Mouse (Mus musculus) testis, adult 2 months (tissue): Measurements from ENCODE around the gene Maml2.

Experiments used
- CTCF ChIP-seq: fragments of 200-500 bp; IDR thresholded peaks from 2 replicates; pipeline ENCODE4 v1.5.1; 2012; ENCODE audit warnings: low read depth, mild to moderate bottlenecking, inconsistent platforms, low read length, moderate library complexity; ENCODE audit not compliant: control insufficient read depth, insufficient read depth, insufficient replicate concordance
- POLR2A ChIP-seq: fragments of 200-500 bp; IDR thresholded peaks from 2 replicates; pipeline ENCODE4 v1.6.1; 2012; ENCODE audit warnings: low read depth, mild to moderate bottlenecking, inconsistent platforms, low read length, moderate library complexity; ENCODE audit not compliant: control insufficient read depth

DNA sequence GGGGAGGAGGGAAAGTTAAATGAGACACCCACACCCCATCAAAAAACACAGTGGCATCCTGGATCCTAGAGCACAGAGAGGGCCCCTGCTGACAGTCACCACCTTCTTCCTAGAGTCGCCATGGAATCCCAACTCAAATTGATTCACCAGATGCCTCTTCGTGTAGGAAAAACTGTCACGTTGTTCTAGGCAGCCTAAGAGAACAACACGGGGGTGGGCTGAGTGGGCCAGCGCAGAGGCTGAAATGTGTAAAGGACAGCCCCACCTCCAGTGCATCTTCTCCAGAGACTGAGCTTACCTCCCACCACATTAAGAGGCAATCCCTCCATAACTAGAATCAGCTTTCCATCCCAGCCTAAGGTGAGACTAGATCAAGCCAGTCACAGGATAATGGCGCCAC is 160.0 kb downstream of the Maml2 start:
- TF ChIP-seq CTCF (no peak), POLR2A (no peak)
